Mouse (Mus musculus): ENCODE data around the gene Gtf2h5.

GRCm38 (mm10) chr17:6091604-6092003 is 12.0 kb downstream of the Gtf2h5 start:
- TF ChIP-seq CTCF (IDR thresholded peaks at IDR 0.05; ENCODE audit: extremely low read depth, insufficient read length, insufficient replicate concordance, low read depth, low read length) (no peak), POLR2A (IDR thresholded peaks at IDR 0.05; ENCODE audit: low read depth, low read length) (no peak)

All from small intestine, adult 2 months (tissue).